ENCODE assay signal across 8 mouse cellular contexts in genomic region chr7:101905561-101906286, GRCm38 (mm10). TPM values are rescaled to one million over a fixed set of nuclear protein-coding genes. Genes with fewer than 3 reads are reported as not detected.
DNase-seq lines count a peak whose midpoint lies in the region; ATAC-seq and TF ChIP-seq lines count a peak whose summit lies in the region.

Lamtor1 (plus strand) TSS chr7:101905904.

- intact Hi-C loops in heart, adult 2 months (cut with DNase I), result loop anchor here (1.0 to 10.0 kb wide), 3 partner anchors 8 to 601 kb away; partner anchors contain the start of gene Atg16l2

- peak within 1 kb of the TSS; percentile 77 for H3K4me2 ChIP-seq in embryonic facial prominence, embryonic 14.5 days (ENCODE audit: low read depth, low read length)
- H3K4me2 ChIP-seq in limb, embryonic 13.5 days (replicated peaks), result peak within 1 kb of the TSS; percentile 82
- peak within 1 kb of the TSS; percentile 60 for H3K4me2 ChIP-seq in midbrain, embryonic 16.5 days (ENCODE audit: low read length)

- ATAC-seq in embryonic facial prominence, embryonic 14.5 days (ENCODE audit: low read depth), result peak; percentile 97
- ATAC-seq in limb, embryonic 13.5 days (ENCODE audit: low FRiP score, low read depth), result peak; percentile 99
- ATAC-seq in midbrain, embryonic 16.5 days, result peak; percentile 97

- peak within 1 kb of the TSS; percentile 91 for H3K9ac ChIP-seq in embryonic facial prominence, embryonic 14.5 days (ENCODE audit: low read depth, low read length)
- H3K9ac ChIP-seq in heart, adult 2 months (ENCODE audit: low read depth, low read length), result peak within 1 kb of the TSS; percentile 88
- H3K9ac ChIP-seq in limb, embryonic 13.5 days, result peak within 1 kb of the TSS; percentile 88
- H3K9ac ChIP-seq in midbrain, embryonic 16.5 days (ENCODE audit: low read depth, low read length), result peak within 1 kb of the TSS; percentile 94

- H3K27ac ChIP-seq in embryonic facial prominence, embryonic 14.5 days (replicated peaks; ENCODE audit: low read depth, low read length), result peak within 1 kb of the TSS; percentile 93
- H3K27ac ChIP-seq in heart, adult 2 months, result peak within 1 kb of the TSS; percentile 98
- peak within 1 kb of the TSS; percentile 95 for H3K27ac ChIP-seq in limb, embryonic 13.5 days
- peak within 1 kb of the TSS; percentile 97 for H3K27ac ChIP-seq in midbrain, embryonic 16.5 days (ENCODE audit: low read length)

- WGBS in embryonic facial prominence, embryonic 14.5 days, result under 1% methylated on average over 61 of the region's 61 CpGs
- under 1% methylated on average over 61 of the region's 61 CpGs for WGBS in heart, adult 2 months
- WGBS in limb, embryonic 13.5 days, result under 1% methylated on average over 61 of the region's 61 CpGs
- WGBS in midbrain, embryonic 16.5 days, result under 1% methylated on average over 61 of the region's 61 CpGs

- peaks cover 16% of the 10 kb centered on the region for H3K36me3 ChIP-seq in embryonic facial prominence, embryonic 14.5 days (ENCODE audit: control insufficient read depth, insufficient read depth, low read length)
- H3K36me3 ChIP-seq in heart, adult 2 months (ENCODE audit: control insufficient read depth, insufficient read depth, low read length), result no peaks in the 10 kb centered on the region
- peaks cover 29% of the 10 kb centered on the region for H3K36me3 ChIP-seq in limb, embryonic 13.5 days
- 0 out of 2 replicates have a peak, but pooled peaks cover 6% of the 10 kb centered on the region for H3K36me3 ChIP-seq in midbrain, embryonic 16.5 days (ENCODE audit: control insufficient read depth, insufficient read depth, low read length)

- H3K4me3 ChIP-seq in embryonic facial prominence, embryonic 14.5 days (ENCODE audit: low read depth, low read length), result peak within 1 kb of the TSS; percentile 72
- peak within 1 kb of the TSS; percentile 99 for H3K4me3 ChIP-seq in heart, adult 2 months
- H3K4me3 ChIP-seq in limb, embryonic 13.5 days, result peak within 1 kb of the TSS; percentile 81
- H3K4me3 ChIP-seq in midbrain, embryonic 16.5 days (ENCODE audit: low read depth, low read length), result peak within 1 kb of the TSS; percentile 92

- TF ChIP-seq CTCF in heart, adult 2 months (IDR thresholded peaks at IDR 0.05), result peak; percentile 34

- H3K27me3 ChIP-seq in embryonic facial prominence, embryonic 14.5 days (replicated peaks; ENCODE audit: control insufficient read depth, insufficient read depth, low read length), result no peaks in the 10 kb centered on the region
- H3K27me3 ChIP-seq in heart, adult 2 months (ENCODE audit: control insufficient read depth, insufficient read depth, low read length), result no peaks in the 10 kb centered on the region
- no peaks in the 10 kb centered on the region for H3K27me3 ChIP-seq in limb, embryonic 13.5 days
- H3K27me3 ChIP-seq in midbrain, embryonic 16.5 days (ENCODE audit: control insufficient read depth, insufficient read depth, low read depth, low read length), result no peaks in the 10 kb centered on the region

- peaks cover 2% of the 10 kb centered on the region; the same call in 1 of the 2 replicates for H3K79me2 ChIP-seq in heart, adult 2 months (replicated peaks; ENCODE audit: control insufficient read depth, insufficient read depth, low read length)

- no peaks in the 10 kb centered on the region for H3K9me3 ChIP-seq in embryonic facial prominence, embryonic 14.5 days (ENCODE audit: control insufficient read depth, low read length)
- no peaks in the 10 kb centered on the region for H3K9me3 ChIP-seq in limb, embryonic 13.5 days
- no peaks in the 10 kb centered on the region for H3K9me3 ChIP-seq in midbrain, embryonic 16.5 days (replicated peaks; ENCODE audit: control insufficient read depth, low read length, poor library complexity, severe bottlenecking)

- TF ChIP-seq POLR2A in heart, adult 2 months (IDR thresholded peaks at IDR 0.05; ENCODE audit: insufficient read depth, low read depth, low read length), result peak; percentile 99

- peaks cover 8% of the 10 kb centered on the region for H3K4me1 ChIP-seq in embryonic facial prominence, embryonic 14.5 days (ENCODE audit: control insufficient read depth, insufficient read depth, low read length)
- H3K4me1 ChIP-seq in heart, adult 2 months (ENCODE audit: control insufficient read depth, insufficient read depth, low read length), result peaks cover 7% of the 10 kb centered on the region
- H3K4me1 ChIP-seq in limb, embryonic 13.5 days, result peaks cover 16% of the 10 kb centered on the region
- peaks cover 19% of the 10 kb centered on the region for H3K4me1 ChIP-seq in midbrain, embryonic 16.5 days (ENCODE audit: control insufficient read depth, insufficient read depth, low read length)

- DNase-seq in 3T3-L1 (ENCODE audit: low read depth, low spot score), result peak; percentile 98
- DNase-seq in adrenal gland, postnatal 4 days (ENCODE audit: low spot score in 2 of 2), result peak; percentile 95 to 99
- peak; percentile 100 for DNase-seq in embryonic facial prominence, embryonic 14.5 days (ENCODE audit: low spot score)
- DNase-seq in heart, adult 2 months, result peak; percentile 99 to 100
- DNase-seq in kidney, adult 8-10 months, result peak; percentile 100
- peak; percentile 98 to 99 for DNase-seq in spleen, postnatal 10 days (ENCODE audit: low spot score in 2 of 2)

- TF ChIP-seq EP300 in heart, adult 2 months (IDR thresholded peaks at IDR 0.05; ENCODE audit: insufficient read depth, low read depth, low read length), result peak; percentile 95

RNA-seq across cellular contexts. Expression of gene Lamtor1, which starts in this region (rescaled TPM):
- 100 to 1,000 TPM; 101 to 116 TPM for total RNA-seq in adrenal gland, postnatal 4 days (2021)
- 147 and 160 TPM in 2 replicates for polyA plus RNA-seq in embryonic facial prominence, embryonic 14.5 days (2014; fragmentation: Nextera tagmentation; extraction: Ambion mirVana)
- 100 to 1,000 TPM; 104 to 125 TPM for total RNA-seq in heart, adult 2 months (2021)
- polyA plus RNA-seq in heart, adult 2 months (2012; rRNA removed), result 244 and 272 TPM in 2 replicates
- 160 and 162 TPM in 2 replicates for polyA plus RNA-seq in limb, embryonic 13.5 days (2015; fragmentation: Nextera tagmentation; extraction: Ambion mirVana)
- 138 and 144 TPM in 2 replicates for polyA plus RNA-seq in midbrain, embryonic 16.5 days (2015; fragmentation: Nextera tagmentation; extraction: Ambion mirVana)

Comparison
In these comparisons a context has a peak if more than half of its experiments do, and no peak if none do; other contexts are left out.
1. Peak in every context shown above with its lines: DNase-seq, ATAC-seq, H3K4me3 ChIP-seq and H3K27ac ChIP-seq.